Mouse (Mus musculus): ENCODE data around the gene Fry. TPM values are rescaled to one million over a fixed set of nuclear protein-coding genes. Genes with fewer than 3 reads are reported as not detected.

Fry gene
- polyA plus RNA-seq, 1 experiment from 2014 or later, result 14.7 TPM

DNA sequence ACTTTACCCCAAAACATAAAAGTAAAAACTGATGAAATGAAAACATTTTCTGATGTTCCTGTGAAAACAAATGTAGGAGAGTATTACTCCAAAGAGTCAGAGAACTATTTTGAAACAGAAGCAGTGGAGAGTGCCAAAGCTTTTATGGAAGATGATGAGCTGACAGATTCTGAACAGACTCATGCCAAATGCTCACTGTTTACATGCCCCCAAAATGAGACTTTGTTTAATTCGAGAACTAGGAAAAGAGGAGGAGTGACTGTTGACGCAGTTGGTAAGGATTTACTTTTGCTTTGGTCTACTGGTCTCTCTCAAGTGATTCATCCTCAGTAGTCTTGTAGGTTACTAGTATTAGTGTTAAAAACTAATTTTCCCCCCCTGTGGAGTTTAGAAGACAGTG, 424.7 kb downstream of the Fry start:
- Histone ChIP-seq H3K4me1 (no peaks in the 10 kb centered on the region), H3K9me3 (no peaks in the 10 kb centered on the region), H3K27me3 (ENCODE audit: insufficient read depth, poor library complexity, severe bottlenecking) (no peaks in the 10 kb centered on the region), H3K36me3 (peaks cover 25% of the 10 kb centered on the region), H3K4me3 (no peak overlapping the region), H3K27ac (no peak overlapping the region)
- WGBS, result 89% methylated on average over 2 of the region's 2 CpGs
- DNase-seq (ENCODE audit: low spot score), result no peak

Other genes starting within 250 kb of the Fry start
- 0.36 and 0.59 TPM in 2 replicates for gene Rxfp2, start 100.0 kb upstream of the Fry start, polyA plus RNA-seq (2016; fragmentation: Nextera tagmentation; extraction: Ambion mirVana)

Measured in heart, embryonic 10.5 days (tissue).